Mouse (Mus musculus) adrenal gland, postnatal 4 days (tissue): ENCODE results near the gene Zfp367. TPM values are rescaled to one million over a fixed set of nuclear protein-coding genes. Genes with fewer than 3 reads are reported as not detected.

ENCODE experiments used
- DNase-seq, 2 experiments: peaks; one replicate each; pipeline ENCODE4 v3.0.0; 2021 to 2022; ENCODE audit warnings: low spot score in 2 of 2, mixed read lengths in 2 of 2
- total RNA-seq, 2 experiments: library from RNA; stranded (reverse); gene quantifications; 2 replicates each; pipeline ENCODE4 v1.2.3; 2021

The Zfp367 gene
- total RNA-seq, 2 experiments from 2014 or later = 25.2 to 26.6 TPM

DNA sequence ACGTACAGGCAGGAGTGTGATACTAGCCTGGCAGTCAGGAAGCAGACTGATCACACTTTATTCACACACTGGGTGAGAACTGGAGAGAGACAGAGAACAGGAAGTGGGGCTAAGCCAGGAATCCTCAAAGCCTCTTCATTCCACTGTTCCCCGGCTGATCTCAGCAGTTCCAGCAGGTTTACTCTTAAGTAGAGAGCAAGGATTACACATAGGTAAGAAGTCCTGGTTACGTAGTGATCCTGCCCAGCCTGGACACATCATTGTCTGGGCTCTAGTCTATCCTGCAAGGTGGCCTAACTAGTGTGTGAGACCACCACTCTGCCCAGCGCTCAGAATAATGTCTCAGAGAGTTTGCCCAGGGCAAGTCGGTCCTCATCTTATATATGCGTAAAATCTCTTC lies 60.2 kb downstream of the Zfp367 start:
- DNase-seq = no peak

- DNase-seq = no peak
Measured at GRCm38 (mm10) chr13:64092141-64092540, 60.9 kb downstream of the Zfp367 start.

- no peak for DNase-seq
Measured at GRCm38 (mm10) chr13:64091006-64091405, 62.0 kb downstream of the Zfp367 start.

GRCm38 (mm10) chr13:64090278-64090677 lies 62.7 kb downstream of the Zfp367 start:
- DNase-seq = no peak

GRCm38 (mm10) chr13:64089130-64089529 lies 63.9 kb downstream of the Zfp367 start, which contains the start of gene Hsd17b3:
Gene Hsd17b3, minus strand, starts transcription at chr13:64089230.
- no peak for DNase-seq

DNA sequence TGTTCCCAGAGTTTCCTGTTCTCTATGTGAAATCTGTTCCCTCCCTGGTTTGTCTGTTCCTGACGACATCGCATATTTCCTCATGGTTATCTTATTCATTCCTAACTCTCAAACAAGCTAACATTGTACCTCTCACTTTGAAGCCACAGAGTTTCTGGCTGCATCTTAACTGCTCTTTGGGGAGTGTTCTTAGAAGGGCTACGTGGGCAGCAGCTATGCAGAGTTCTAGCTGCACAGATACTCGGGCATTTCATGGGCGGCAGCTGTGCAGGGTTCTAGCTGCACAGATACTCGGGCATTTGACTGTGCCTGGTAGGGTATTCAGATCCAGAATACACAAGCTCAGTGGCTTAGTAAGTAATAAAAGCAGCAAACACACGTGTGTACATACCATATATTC lies 64.9 kb downstream of the Zfp367 start:
- DNase-seq = no peak

DNA sequence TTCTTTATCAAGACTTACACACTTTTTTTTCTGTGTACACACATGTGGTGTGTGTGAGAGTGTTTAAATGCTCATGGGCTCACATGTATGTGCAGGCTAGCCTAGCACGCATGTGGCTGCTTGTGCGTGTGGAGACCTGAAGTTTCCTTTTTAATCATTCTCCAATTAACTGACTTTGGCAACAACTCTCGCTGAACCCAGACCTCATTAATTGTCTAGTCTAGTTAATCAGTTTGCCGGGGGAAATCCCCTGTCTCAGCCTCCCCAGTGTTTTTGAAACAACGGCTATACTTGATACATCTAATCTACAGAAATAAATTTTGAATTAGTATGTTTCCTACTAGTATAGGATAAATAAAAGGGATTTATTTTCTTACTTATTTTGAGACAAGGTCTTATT lies 67.0 kb downstream of the Zfp367 start:
- DNase-seq = no peak

GRCm38 (mm10) chr13:64083331-64083730 lies 69.7 kb downstream of the Zfp367 start:
- DNase-seq = no peak

Other genes with a start within 250 kb of the Zfp367 start
- gene Hsd17b3, start 64.0 kb downstream of the Zfp367 start, total RNA-seq = not detected
- gene Slc35d2, start 23.8 kb downstream of the Zfp367 start, total RNA-seq = 10 to 100 TPM in 1 of 2 experiments, 1 to 10 TPM in 1; 7.8 to 11.7 TPM
- 10 to 100 TPM; 29.3 to 32.4 TPM for gene Habp4, start 8.6 kb upstream of the Zfp367 start, total RNA-seq
- gene Cdc14b, start 122.1 kb upstream of the Zfp367 start, total RNA-seq = 10 to 100 TPM; 11.0 to 11.5 TPM
- gene Aaed1, start 159.5 kb upstream of the Zfp367 start, total RNA-seq = 10 to 100 TPM; 42.7 to 43.8 TPM
- gene Ctsl, start 217.7 kb upstream of the Zfp367 start, total RNA-seq = 100 to 1,000 TPM; 275 to 276 TPM